Mouse (Mus musculus) kidney, adult 8-10 months (tissue): ENCODE measurements around the gene Zc3h14.
A peak's percentile ranks its signal among the peaks of the same experiment; 100 is the strongest.

Experiments used
- DNase-seq, 2 experiments: peaks; one replicate each; pipeline ENCODE4 v3.0.0; 2022

Zc3h14 gene

DNA sequence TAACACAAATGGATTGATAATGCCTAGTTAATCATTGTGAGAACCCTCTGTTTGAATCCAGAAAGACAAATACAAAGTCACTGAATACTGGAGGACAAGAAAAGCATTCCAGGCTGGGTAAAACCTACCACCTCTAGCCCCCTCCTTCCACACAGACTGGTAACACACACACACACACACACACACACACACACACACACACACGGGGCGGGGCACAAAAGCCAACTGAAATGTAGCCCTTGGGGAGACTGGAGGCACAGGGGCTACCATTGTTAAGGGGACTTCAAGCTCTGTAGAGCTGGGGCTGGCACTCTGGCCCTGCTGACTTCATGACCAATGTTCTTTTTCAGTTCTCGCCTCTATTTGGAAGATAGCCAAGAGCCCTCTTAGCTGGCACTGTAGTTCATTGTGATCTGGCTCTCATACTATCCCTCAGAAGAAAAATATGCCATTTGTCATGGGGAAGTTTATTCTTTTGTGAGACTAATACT, 5.7 kb upstream of the Zc3h14 start:
- DNase-seq: no peak

GRCm38 (mm10) chr12:98745626-98746025, 1.1 kb upstream of the Zc3h14 start:
- no peak for DNase-seq

- DNase-seq: peak; percentile 72 to 83
Observed at GRCm38 (mm10) chr12:98746131-98746530, 633 bp upstream of the Zc3h14 start.

GRCm38 (mm10) chr12:98747380-98747753, 603 bp downstream of the Zc3h14 start:
- no peak for DNase-seq

DNA sequence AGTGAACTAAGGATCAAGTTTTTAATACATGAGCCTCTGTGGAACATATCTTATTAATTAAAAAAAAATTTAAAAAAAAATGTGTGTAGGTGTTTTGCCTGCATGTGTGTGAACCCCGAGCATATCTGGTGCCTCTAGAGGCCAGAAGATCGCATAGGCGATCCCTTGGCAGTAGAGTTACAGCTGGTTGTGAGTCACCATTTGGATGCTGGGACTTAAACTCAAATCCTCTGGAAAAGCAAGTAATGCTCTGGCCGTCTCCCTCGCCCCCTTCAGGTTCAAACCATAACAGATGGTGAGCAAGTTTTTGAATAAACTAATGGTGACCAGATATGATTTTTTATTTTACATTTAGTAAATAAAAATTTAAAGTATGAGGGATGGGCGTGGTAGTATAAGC, 10.9 kb downstream of the Zc3h14 start:
- no peak for DNase-seq

DNA sequence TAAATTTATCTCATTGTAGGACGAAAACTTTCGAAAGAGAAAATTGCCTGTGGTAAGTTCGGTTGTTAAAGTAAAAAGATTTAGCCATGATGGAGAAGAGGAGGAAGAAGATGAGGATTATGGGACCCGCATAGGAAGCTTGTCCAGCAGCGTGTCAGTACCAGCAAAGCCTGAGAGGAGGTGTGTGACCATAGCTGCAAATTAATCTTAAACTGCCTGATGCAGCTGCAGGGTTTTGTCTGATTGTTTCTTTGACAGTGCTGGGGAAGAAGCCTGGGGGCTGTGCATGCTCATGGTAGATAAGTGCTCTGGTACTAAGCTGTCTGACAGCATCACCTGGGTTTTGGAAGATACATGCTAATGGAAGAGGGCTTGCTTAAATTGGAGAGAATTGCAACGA, 12.9 kb downstream of the Zc3h14 start:
- no peak for DNase-seq

DNA sequence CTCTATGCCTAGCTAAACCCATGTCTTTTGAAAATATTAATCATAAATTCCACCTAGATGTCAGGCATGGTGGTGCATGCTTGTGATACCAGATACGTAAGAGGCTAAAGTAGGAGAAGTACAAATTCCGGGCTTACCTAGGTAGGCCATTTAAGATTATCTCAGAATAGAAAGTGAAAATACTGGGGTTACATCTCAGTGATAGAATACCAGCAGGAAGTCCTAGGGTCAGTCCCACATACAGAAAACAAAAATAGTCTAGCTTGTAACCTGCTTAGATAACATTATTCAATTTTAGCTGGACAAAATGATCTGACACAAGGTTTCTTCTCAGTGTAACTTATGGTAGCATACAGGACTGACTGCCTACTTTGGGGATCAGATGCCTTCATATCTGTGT, 19.5 kb downstream of the Zc3h14 start:
- no peak for DNase-seq

- no peak for DNase-seq
Observed at GRCm38 (mm10) chr12:98777509-98777908, 30.7 kb downstream of the Zc3h14 start.

DNA sequence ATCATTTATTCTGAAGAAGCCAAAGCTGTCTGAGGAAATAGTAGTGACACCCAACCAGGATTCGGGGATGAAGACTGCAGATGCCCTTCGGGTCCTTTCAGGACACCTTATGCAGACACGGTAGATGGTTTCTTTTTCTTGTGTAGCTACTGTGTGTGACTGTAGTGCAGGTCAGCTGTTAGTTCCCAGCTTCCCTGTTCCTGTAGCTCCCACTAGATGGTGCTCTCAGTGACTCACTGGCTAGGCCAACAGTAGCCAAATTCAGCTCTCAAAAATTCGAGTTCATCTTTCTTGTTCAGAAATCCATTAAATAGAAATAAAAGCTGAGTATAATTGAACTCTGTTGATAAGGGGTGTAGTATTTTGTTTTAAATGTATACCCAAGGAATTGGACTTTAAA, 32.4 kb downstream of the Zc3h14 start:
- peak in 1 of 2 experiments; percentile 25 for DNase-seq

DNA sequence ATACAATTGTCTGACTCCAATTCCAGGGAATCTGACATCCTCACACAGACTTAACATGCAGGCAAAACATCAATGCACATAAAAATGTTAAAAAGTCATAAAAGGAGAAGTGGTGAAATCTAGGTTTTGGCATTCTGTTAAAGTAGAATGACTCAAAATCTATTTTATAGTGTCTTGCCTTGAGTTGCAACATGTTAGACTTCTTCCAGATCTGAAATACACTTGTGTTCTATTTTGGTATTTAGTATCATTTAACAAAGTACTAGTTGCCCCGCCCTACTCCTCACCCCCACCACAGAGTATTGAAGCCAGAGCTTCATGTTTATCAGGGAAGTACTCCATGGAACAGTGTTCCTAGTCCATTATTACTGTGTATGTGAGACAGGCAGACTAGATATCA, 37.5 kb downstream of the Zc3h14 start:
- no peak for DNase-seq

- DNase-seq: no peak
Observed at GRCm38 (mm10) chr12:98795731-98796318, 49.1 kb downstream of the Zc3h14 start.

GRCm38 (mm10) chr12:98800334-98800733, 53.6 kb downstream of the Zc3h14 start:
- no peak for DNase-seq

DNA sequence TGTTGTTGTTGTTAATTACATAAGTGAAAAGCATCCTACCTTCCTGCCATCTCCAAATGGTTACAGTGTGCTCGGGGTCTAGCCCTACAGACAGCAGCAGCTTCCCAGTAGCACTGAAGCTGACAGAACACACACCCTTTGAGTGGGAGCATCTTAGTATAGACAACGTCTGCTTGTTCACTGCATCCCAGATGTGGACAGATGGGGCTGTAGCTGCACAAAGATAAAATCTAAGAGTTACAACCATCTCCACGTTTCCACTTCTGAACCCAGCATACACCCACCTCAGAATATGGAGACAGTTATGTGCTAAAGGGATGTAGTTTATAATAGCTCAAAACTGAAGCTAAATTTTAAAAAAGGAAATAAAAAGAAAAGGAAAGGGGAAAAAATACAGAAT, 55.5 kb downstream of the Zc3h14 start:
- no peak for DNase-seq

DNA sequence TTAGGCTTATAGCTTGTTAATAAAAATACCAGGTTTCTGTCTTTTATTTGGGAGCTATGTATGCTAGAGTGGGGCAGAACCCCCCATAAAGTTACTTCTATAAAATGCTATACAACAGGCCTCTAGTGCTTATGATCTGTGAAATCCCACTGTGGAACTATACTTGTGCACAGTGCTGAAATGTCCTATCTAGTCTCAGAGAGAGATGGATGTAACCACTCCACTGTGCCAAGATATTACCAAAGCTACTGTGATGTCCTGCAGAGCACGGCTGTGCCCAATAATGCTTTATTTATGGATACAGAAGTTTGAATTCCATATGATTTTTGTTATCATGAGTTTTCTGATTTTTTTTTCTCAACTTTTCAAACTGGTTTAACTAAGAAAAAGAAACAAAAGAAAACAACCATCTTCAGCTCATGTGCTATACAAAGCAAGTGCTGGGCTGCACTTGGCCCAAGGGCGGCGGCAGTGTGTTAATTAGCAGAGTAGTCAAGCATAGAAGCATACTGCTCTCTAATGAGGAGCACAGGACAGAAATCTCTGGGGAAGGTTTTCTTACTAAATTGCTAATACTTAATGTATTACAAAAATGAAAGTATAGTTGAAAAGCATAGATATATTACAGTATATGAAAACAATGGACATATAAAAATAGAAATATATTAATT, 57.4 kb downstream of the Zc3h14 start:
- DNase-seq: no peak

- no peak for DNase-seq
Observed at GRCm38 (mm10) chr12:98820781-98821180, 74.0 kb downstream of the Zc3h14 start.

DNA sequence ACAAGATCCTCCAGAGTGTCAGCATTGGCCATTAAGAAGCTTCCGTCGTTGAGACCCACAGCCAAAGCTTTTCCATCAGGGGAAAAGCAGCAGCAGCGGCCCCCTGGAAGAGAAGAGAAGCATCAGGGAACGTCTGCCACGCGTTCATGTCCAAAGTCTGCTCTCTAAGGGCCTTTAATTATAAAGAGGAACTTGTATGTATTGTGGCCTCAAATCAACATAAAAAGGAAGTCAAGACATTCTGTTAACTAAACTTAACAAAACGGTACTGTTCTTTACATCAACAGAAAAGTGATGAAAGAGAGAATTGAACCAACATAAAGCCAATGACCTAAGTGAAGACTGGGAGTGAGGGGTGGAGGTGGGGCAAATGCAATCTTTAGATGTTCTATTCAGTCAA, 84.4 kb downstream of the Zc3h14 start:
- DNase-seq: no peak

DNA sequence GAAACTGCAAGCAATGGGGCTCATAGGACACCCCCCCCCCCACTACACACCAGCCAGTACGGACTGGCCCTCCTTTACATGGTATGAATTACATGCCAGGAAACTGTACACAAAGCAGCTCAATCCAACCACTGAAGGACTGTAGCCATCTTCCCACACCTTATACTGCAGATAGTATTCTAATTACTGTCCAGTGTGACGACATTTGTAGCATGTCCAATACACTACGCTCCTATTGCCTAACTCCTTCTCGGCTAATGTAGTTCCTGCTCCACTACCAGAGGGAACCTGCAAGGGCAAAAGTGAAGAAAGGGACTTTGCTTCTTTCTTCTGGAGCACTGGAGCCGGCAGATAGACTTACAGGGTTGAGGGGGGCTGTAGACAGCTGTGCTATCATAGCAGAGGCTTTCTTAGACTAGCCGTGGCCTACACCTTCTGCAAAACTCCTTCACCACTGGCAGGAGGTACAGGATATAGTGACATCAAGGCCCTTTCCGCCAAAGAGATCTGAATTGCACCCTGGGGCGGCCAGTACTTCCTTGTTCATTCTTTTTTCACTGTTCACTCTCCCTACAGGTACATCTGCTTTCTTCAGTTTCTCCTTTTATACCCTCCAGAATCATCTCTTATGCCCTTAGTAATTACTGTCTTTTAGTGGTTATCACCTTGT, 86.3 kb downstream of the Zc3h14 start:
- no peak for DNase-seq

GRCm38 (mm10) chr12:98833901-98834300, 87.1 kb downstream of the Zc3h14 start:
- no peak for DNase-seq

- DNase-seq: no peak
Observed at GRCm38 (mm10) chr12:98834879-98835278, 88.1 kb downstream of the Zc3h14 start.

GRCm38 (mm10) chr12:98835466-98835865, 88.7 kb downstream of the Zc3h14 start:
- no peak for DNase-seq
